Comparison of ENCODE assay signal across 45 mouse cellular contexts in the genomic region with DNA sequence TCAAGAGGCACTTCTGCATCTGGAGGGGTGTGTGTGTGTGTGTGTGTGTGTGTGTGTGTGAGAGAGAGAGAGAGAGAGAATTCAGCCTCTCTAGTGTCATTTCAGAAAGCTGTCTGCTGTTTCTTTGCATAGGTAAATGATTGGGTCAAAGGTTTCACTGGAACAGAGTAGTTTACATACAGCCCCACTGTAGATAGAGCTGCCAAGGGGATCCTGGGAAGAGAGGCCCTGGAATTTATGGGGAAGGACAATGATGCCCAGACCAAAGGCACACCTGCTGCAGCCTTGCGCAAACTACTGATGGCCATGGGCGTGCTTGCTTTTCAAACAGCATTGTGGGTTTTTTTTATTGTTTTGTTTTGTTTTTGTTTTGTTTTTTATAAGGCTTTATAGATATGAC. TPM values are rescaled to one million over a fixed set of nuclear protein-coding genes. Genes with fewer than 3 reads are reported as not detected.
"Had no signal": no experiment of that assay in that cellular context is flagged by ENCODE, and none has a peak within 500 bp of the region (broad histone marks: within the 10 kb centered on the region; RNA-seq: fewer than 3 reads in every experiment).

No protein-coding gene starts in this region.

- H3K4me1 ChIP-seq: limb, embryonic 10.5 days; limb, embryonic 15.5 days; liver, embryonic 12.5 days; liver, embryonic 13.5 days; liver, embryonic 15.5 days; lung, embryonic 15.5 days; megakaryocyte, embryonic 14.5 days; midbrain, embryonic 10.5 days; midbrain, embryonic 12.5 days; midbrain, embryonic 13.5 days; midbrain, embryonic 15.5 days; neural tube, embryonic 12.5 days had no signal

- H3K9ac ChIP-seq: limb, embryonic 12.5 days; limb, embryonic 13.5 days; limb, embryonic 15.5 days; liver, embryonic 12.5 days; liver, embryonic 13.5 days; liver, embryonic 14.5 days; liver, embryonic 15.5 days; liver, postnatal 0 days; lung, embryonic 14.5 days; lung, embryonic 15.5 days; midbrain, embryonic 12.5 days; midbrain, embryonic 13.5 days; midbrain, embryonic 15.5 days; neural tube, embryonic 12.5 days had no signal

- ATAC-seq: liver, embryonic 12.5 days; liver, postnatal 0 days; lung, postnatal 0 days; midbrain, embryonic 13.5 days; midbrain, embryonic 15.5 days; midbrain, embryonic 16.5 days had no signal

- H3K4me2 ChIP-seq: limb, embryonic 12.5 days; limb, embryonic 13.5 days; limb, embryonic 15.5 days; liver, embryonic 11.5 days; liver, embryonic 12.5 days; liver, embryonic 13.5 days; liver, embryonic 15.5 days; lung, embryonic 14.5 days; lung, embryonic 15.5 days; midbrain, embryonic 11.5 days; midbrain, embryonic 12.5 days; midbrain, embryonic 13.5 days; midbrain, embryonic 15.5 days; neural tube, embryonic 12.5 days had no signal

- H3K9me3 ChIP-seq: limb, embryonic 10.5 days; limb, embryonic 12.5 days; limb, embryonic 13.5 days; limb, embryonic 15.5 days; liver, embryonic 12.5 days; liver, embryonic 13.5 days; liver, embryonic 15.5 days; lung, embryonic 15.5 days; megakaryocyte, embryonic 14.5 days; midbrain, embryonic 10.5 days; midbrain, embryonic 12.5 days; midbrain, embryonic 13.5 days; midbrain, embryonic 15.5 days; neural tube, embryonic 12.5 days had no signal

- H3K27me3 ChIP-seq: limb, embryonic 15.5 days; liver, embryonic 12.5 days; liver, embryonic 13.5 days; liver, embryonic 15.5 days; lung, embryonic 15.5 days; midbrain, embryonic 12.5 days; midbrain, embryonic 13.5 days; midbrain, embryonic 15.5 days; neural tube, embryonic 12.5 days had no signal

- H3K36me3 ChIP-seq: limb, embryonic 10.5 days; limb, embryonic 12.5 days; limb, embryonic 13.5 days; limb, embryonic 15.5 days; liver, embryonic 12.5 days; liver, embryonic 13.5 days; liver, embryonic 15.5 days; lung, embryonic 15.5 days; midbrain, embryonic 10.5 days; midbrain, embryonic 12.5 days; midbrain, embryonic 13.5 days; midbrain, embryonic 15.5 days; neural tube, embryonic 12.5 days had no signal

- H3K4me3 ChIP-seq: limb, embryonic 10.5 days; limb, embryonic 12.5 days; limb, embryonic 13.5 days; limb, embryonic 15.5 days; liver, embryonic 12.5 days; liver, embryonic 13.5 days; liver, embryonic 15.5 days; lung, embryonic 15.5 days; megakaryocyte, embryonic 14.5 days; midbrain, embryonic 10.5 days; midbrain, embryonic 12.5 days; midbrain, embryonic 13.5 days; midbrain, embryonic 15.5 days; myocyte; neural tube, embryonic 12.5 days had no signal

- H3K27ac ChIP-seq: limb, embryonic 10.5 days; limb, embryonic 12.5 days; limb, embryonic 13.5 days; limb, embryonic 15.5 days; liver, embryonic 12.5 days; liver, embryonic 13.5 days; liver, embryonic 14.5 days; liver, embryonic 15.5 days; lung, embryonic 15.5 days; macrophage; midbrain, embryonic 10.5 days; midbrain, embryonic 12.5 days; midbrain, embryonic 13.5 days; midbrain, embryonic 15.5 days; neural tube, embryonic 12.5 days had no signal

- DNase-seq: left cerebral cortex, postnatal 4 days; liver; liver, embryonic 13.5 days; liver, postnatal 0 days; lung, adult 18-20 months; lung, adult 2 months; lung, embryonic 14.5 days; lung, postnatal 10 days; lung, postnatal 14 days; lung, postnatal 36 days; lung, postnatal 4 days; midbrain, embryonic 14.5 days had no signal

RNA-seq across cellular contexts. Expression of a gene that starts 15.7 kb away (rescaled TPM):
- total RNA-seq: left cerebral cortex, postnatal 10 days; left cerebral cortex, postnatal 14 days; left cerebral cortex, postnatal 25 days; left cerebral cortex, postnatal 36 days; left cerebral cortex, postnatal 4 days; liver, adult 2 months; megakaryocyte progenitor cell, adult 5-6 weeks; megakaryocyte, adult 5-6 weeks; megakaryocyte-erythroid progenitor cell, adult 5-6 weeks; monocyte, adult 5-6 weeks had no signal
- polyA plus RNA-seq: limb, embryonic 10.5 days; limb, embryonic 11.5 days; limb, embryonic 12.5 days; limb, embryonic 13.5 days; limb, embryonic 14.5 days; limb, embryonic 15.5 days; liver, adult 2 months; liver, embryonic 11.5 days; liver, embryonic 12.5 days; liver, embryonic 13.5 days; liver, embryonic 14.5 days; liver, embryonic 15.5 days; liver, embryonic 16.5 days; liver, postnatal 0 days; lung, embryonic 14.5 days; macrophage; midbrain, embryonic 10.5 days; midbrain, embryonic 11.5 days; midbrain, embryonic 12.5 days; midbrain, embryonic 14.5 days; myocyte; neural tube, embryonic 11.5 days; neural tube, embryonic 12.5 days had no signal

RNA-seq across cellular contexts. Expression of a gene that starts 50.7 kb away (rescaled TPM):
- total RNA-seq: megakaryocyte progenitor cell, adult 5-6 weeks; megakaryocyte, adult 5-6 weeks; monocyte, adult 5-6 weeks had no signal
